Mouse (Mus musculus): ENCODE data around the gene Cnep1r1.

Gene Cnep1r1

GRCm38 (mm10) chr8:88118456-88119036 lies at the start of gene Cnep1r1:
Gene Cnep1r1, plus strand, starts transcription at chr8:88118769.
- DNase-seq, result peak; percentile 96

- DNase-seq, result no peak
Observed at GRCm38 (mm10) chr8:88082183-88082582, 36.4 kb upstream of the Cnep1r1 start.

GRCm38 (mm10) chr8:88088006-88088405 lies 30.6 kb upstream of the Cnep1r1 start:
- no peak for DNase-seq

- DNase-seq, result no peak
Observed at GRCm38 (mm10) chr8:88091661-88092060, 26.9 kb upstream of the Cnep1r1 start.

- DNase-seq, result no peak
Observed at GRCm38 (mm10) chr8:88093367-88093766, 25.2 kb upstream of the Cnep1r1 start.

GRCm38 (mm10) chr8:88098856-88099255 lies 19.7 kb upstream of the Cnep1r1 start:
- DNase-seq, result no peak

- peak; percentile 72 for DNase-seq
Observed at GRCm38 (mm10) chr8:88099526-88099925, 19.0 kb upstream of the Cnep1r1 start.

- DNase-seq, result no peak
Observed at GRCm38 (mm10) chr8:88109241-88109640, 9.3 kb upstream of the Cnep1r1 start.

- peak; percentile 17 for DNase-seq
Observed at GRCm38 (mm10) chr8:88119076-88119475, 507 bp downstream of the Cnep1r1 start.

GRCm38 (mm10) chr8:88124850-88125249 lies 6.3 kb downstream of the Cnep1r1 start:
- DNase-seq, result peak; percentile 29

GRCm38 (mm10) chr8:88129397-88129796 lies 10.8 kb downstream of the Cnep1r1 start:
- no peak for DNase-seq

- DNase-seq, result peak; percentile 14
Observed at GRCm38 (mm10) chr8:88130754-88131317, 12.3 kb downstream of the Cnep1r1 start.

- peak; percentile 96 for DNase-seq
Observed at GRCm38 (mm10) chr8:88137748-88138484, 19.3 kb downstream of the Cnep1r1 start, which contains the start of gene Heatr3. Gene Heatr3, plus strand, starts transcription at chr8:88137855.

- no peak for DNase-seq
Observed at GRCm38 (mm10) chr8:88139256-88139655, 20.7 kb downstream of the Cnep1r1 start.

- DNase-seq, result peak; percentile 21
Observed at GRCm38 (mm10) chr8:88141629-88142028, 23.1 kb downstream of the Cnep1r1 start.

GRCm38 (mm10) chr8:88144041-88144440 lies 25.5 kb downstream of the Cnep1r1 start:
- DNase-seq, result no peak

- no peak for DNase-seq
Observed at GRCm38 (mm10) chr8:88150910-88151371, 32.4 kb downstream of the Cnep1r1 start.

- DNase-seq, result no peak
Observed at GRCm38 (mm10) chr8:88160237-88160995, 41.8 kb downstream of the Cnep1r1 start.

GRCm38 (mm10) chr8:88161439-88161838 lies 42.9 kb downstream of the Cnep1r1 start:
- DNase-seq, result peak; percentile 87

- peak; percentile 10 for DNase-seq
Observed at GRCm38 (mm10) chr8:88175264-88175663, 56.7 kb downstream of the Cnep1r1 start.

GRCm38 (mm10) chr8:88177291-88177690 lies 58.7 kb downstream of the Cnep1r1 start:
- DNase-seq, result no peak

GRCm38 (mm10) chr8:88183121-88183520 lies 64.6 kb downstream of the Cnep1r1 start:
- no peak for DNase-seq

All from lung, postnatal 36 days (tissue).